Mouse (Mus musculus) cerebellum, adult 9-10 months (tissue): ENCODE results near the gene Armc7.

Experiments used
- DNase-seq: peaks from one replicate; pipeline ENCODE4 v3.0.0; 2022

Armc7 gene

DNA sequence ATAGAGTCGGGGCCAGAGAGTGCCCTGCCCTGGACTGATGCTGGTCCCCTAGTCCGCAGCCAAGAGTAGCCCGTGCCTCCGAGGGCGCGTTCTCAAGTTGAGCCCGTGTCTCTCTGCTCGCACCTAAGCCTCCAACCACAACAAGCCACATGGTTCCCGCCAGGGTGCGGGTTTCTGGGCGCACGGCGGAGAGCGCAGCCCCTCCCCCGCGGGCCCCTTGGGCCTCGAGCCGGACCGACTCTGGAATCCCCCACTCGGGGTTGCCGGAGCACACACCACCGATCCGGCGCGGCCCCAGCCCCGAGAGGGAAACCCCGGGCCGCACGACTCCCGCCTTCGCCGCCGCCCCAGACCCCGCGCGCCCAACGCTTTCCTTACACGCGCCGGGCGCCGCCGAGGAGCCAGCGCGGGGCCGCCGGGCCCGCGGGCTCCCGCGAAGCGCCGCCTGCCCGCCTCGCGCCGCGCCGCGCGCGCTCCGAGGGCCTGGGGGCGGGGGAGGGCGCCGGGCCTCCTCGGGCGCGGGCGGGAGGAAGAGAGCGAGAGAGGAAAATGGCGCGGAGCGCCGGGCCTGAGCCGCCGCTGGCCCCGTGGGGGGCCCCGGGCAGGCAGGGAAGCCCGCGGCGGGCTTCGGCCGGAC lies 60.1 kb downstream of the Armc7 start:
- peak; percentile 67 for DNase-seq

DNA sequence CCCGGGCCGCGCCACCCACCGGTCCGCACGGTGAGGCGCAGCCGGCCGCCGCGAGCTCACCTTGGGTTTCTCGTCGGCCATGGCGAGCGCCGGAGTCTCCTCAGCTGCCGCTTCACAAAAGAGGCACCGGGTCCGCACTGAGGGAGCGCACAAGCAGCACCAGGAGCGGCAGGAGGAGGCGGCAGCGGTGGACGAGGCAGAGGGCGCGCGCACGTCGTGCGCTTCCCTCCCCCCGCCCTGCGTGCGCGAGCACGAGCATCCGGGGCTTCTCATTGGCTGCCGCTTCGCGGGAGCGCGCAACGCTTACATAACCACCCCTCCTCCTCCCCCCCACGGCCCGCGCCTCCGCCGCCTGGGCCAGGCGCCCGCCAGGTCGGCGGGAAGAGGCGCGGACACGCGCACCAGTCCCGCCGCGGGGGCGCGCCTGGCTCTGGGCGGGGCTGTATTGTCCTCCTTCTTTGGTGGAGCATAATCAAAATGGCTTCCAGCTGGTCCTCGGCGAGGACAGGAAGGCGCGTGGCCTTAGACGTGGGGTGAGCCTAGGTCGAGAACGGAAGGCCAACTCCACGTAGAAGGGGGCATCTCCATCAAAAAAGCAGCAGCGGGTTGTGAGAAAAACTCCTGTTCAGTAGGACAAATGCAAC lies 60.7 kb downstream of the Armc7 start, which contains the start of gene Sumo2:
Gene Sumo2 (minus strand): TSS at position 239 of the 644 bp plus-strand sequence.
- DNase-seq: peak; percentile 99

DNA sequence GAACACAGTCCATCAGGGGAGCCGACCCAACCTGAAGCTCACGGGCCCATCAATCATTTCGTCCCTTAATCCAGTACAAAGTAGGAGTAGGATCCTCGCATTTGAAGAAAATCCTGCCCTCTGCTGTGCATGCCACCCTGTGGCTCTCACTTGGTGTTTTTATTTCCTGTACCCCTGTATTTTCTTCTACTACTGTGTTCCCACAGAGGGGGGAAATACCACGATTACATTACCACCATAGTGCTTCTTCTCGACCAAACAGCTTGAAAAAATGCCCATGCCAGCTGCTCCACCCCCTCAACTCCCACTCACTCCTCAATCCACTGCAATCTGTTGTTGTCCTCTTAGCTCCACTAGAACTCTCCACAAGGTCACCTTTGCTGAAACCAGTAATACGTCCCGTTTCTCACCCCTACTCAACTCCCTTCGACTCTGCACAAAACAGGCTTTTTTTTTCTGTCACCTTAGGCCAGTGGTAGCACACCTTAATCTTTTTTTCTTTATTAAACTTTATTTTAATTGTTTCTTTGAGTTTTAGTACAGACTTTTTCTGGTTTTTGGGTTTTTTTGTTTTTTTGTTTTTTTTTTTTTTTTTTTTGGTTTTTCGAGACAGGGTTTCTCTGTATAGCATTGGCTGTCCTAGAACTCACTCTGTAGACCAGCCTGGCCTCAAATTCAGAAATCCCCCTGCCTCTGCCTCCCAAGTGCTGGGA lies 61.5 kb downstream of the Armc7 start:
- peak; percentile 56 for DNase-seq

DNA sequence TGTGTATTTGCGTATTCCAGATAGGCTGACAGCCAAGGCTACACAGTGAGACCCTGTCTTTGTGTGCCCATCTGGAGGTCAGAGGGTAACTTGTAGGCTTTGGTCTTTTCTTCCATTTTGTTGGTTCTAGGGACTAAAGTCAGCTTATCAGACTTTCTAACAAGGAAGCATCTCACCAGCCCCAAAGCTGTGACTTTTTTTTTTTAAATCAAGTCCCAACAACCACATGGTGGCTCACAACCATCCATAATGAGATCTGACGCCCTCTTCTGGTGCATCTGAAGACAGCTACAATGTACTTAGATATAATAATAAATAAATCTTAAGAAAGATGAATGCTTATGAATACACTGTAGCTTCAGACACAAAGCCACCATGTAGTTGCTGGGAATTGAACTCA lies 62.6 kb downstream of the Armc7 start:
- DNase-seq: no peak
